Mouse (Mus musculus): ENCODE measurements around the gene Heyl. TPM values are rescaled to one million over a fixed set of nuclear protein-coding genes. Genes with fewer than 3 reads are reported as not detected.

Gene Heyl
- total and polyA plus RNA-seq, 3 experiments = 15.8 to 16.8 (median 16.5) TPM

DNA sequence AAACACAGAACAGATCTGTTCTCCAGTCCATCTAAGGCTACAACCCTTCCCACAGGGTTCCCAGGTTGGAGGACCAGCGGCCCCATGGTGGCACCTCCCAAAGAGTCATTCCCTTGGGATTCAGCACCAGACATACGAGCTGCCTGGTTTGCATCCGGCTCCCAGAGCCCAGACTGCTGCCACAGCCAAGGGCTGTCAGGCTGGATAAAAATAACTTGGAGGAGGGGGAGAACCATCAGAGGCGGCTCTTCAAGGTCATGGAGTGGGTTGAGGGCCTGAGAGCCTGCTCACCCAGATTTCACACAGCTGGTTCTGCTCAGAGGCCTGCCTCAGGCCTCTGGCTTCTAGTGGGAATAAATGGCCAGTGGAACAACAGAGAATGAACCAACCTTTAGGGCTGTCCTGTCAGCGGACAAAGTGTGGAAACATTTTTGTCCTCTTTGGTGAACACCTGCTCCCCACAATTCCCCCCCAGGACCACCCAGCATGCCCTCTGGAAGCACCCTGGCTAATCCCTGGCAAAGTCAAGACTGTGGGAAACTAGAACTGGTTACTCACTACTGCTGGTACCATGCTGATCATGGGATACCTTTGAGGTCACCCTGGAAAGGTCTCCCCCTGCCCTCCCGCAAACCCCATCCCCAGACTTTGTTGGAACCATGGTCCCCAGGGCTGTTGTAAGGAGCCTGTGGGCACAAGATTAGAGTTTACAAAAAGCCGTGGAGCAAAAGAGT, 14.0 kb downstream of the Heyl start:
- peak overlapping the region; percentile 83 for H3K27ac ChIP-seq
- no peak overlapping the region for H3K9ac ChIP-seq (ENCODE audit: low read depth, low read length)
- H3K36me3 ChIP-seq (ENCODE audit: control insufficient read depth, insufficient read depth, low read length) = peaks cover 6% of the 10 kb centered on the region; the same call in 1 of the 2 replicates
- TF ChIP-seq EP300 (IDR thresholded peaks at IDR 0.05; ENCODE audit: insufficient read depth, low read depth, low read length) (peak; percentile 48; the same call in 1 of the 2 replicates), POLR2A (IDR thresholded peaks at IDR 0.05; ENCODE audit: insufficient read depth, low read depth, low read length) (peak; percentile 19), CTCF (IDR thresholded peaks at IDR 0.05) (no peak)
- DNase-seq = peak; percentile 56 to 79
- intact Hi-C loops (cut with DNase I) = no loop called here
- H3K4me1 ChIP-seq (ENCODE audit: control insufficient read depth, insufficient read depth, low read length) = peaks cover 23% of the 10 kb centered on the region
- H3K4me3 ChIP-seq = no peak overlapping the region
- no peaks in the 10 kb centered on the region for H3K79me2 ChIP-seq (replicated peaks; ENCODE audit: control insufficient read depth, insufficient read depth, low read length)
- H3K27me3 ChIP-seq (ENCODE audit: control insufficient read depth, insufficient read depth, low read length) = no peaks in the 10 kb centered on the region
- 37% methylated on average over 7 of the region's 7 CpGs for WGBS

DNA sequence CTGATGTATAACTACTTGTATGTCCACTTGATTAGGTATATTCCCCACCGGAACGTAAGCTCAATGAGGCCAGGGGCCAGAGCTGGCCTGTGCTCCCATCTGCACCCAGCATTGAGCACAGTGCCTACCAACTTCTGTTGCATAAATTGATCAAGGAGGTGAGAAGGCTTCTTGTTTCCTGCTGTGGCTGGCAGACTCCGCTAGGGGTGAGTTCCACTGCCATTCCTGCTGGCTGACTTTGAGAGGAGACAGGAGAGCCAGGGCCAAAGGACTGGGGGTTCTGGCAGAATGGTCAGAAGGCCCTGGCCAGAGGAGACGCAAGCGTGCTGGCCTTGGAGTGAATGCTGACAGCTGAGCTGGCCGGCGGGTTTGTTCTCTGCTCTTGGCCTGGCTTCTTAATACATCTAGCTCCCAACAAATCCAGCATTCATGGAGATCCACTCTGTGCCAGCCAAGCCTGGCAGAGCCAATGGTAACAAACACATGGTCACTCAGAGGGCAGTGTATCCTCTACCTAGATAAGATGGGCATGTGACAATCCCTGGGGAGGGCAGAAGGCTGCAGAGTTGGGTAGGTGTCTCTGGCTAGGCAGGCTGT, 15.7 kb downstream of the Heyl start:
- peak; percentile 79 to 91 for DNase-seq
- peak overlapping the region; percentile 83 for H3K27ac ChIP-seq
- intact Hi-C loops (cut with DNase I) = no loop called here
- no peak overlapping the region for H3K9ac ChIP-seq (ENCODE audit: low read depth, low read length)
- no peaks in the 10 kb centered on the region for H3K79me2 ChIP-seq (replicated peaks; ENCODE audit: control insufficient read depth, insufficient read depth, low read length)
- WGBS = 30% methylated on average over 7 of the region's 7 CpGs
- H3K36me3 ChIP-seq (ENCODE audit: control insufficient read depth, insufficient read depth, low read length) = peaks cover 6% of the 10 kb centered on the region; the same call in 1 of the 2 replicates
- H3K27me3 ChIP-seq (ENCODE audit: control insufficient read depth, insufficient read depth, low read length) = no peaks in the 10 kb centered on the region
- H3K4me3 ChIP-seq = no peak overlapping the region
- TF ChIP-seq EP300 (IDR thresholded peaks at IDR 0.05; ENCODE audit: insufficient read depth, low read depth, low read length) = peak; percentile 75
- peak; percentile 34; the same call in 1 of the 2 replicates for TF ChIP-seq POLR2A (IDR thresholded peaks at IDR 0.05; ENCODE audit: insufficient read depth, low read depth, low read length)
- peak; percentile 60 for TF ChIP-seq CTCF (IDR thresholded peaks at IDR 0.05)
- H3K4me1 ChIP-seq (ENCODE audit: control insufficient read depth, insufficient read depth, low read length) = peaks cover 24% of the 10 kb centered on the region

DNA sequence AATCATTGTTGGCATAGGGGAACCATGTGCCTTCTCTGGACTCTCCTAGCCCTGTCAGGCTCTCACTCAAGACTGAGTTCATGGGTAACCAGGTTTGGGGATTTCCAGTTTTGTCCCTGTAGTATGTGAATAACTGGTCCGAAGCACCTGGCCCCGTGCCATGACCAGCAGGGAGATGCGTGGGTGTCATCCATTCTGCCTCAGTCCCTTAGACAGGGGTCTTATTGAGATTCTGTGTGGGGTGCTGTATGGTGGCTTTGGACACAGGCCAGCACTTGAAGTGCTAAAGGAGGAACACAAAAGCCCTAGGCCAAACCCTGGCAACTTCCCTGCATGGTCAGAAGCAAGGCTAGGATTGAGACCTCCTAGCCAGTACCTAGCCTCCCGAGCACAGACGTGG, 18.9 kb downstream of the Heyl start:
- Histone ChIP-seq H3K9ac (ENCODE audit: low read depth, low read length) (no peak overlapping the region), H3K27ac (no peak overlapping the region), H3K4me3 (no peak overlapping the region), H3K79me2 (replicated peaks; ENCODE audit: control insufficient read depth, insufficient read depth, low read length) (no peaks in the 10 kb centered on the region), H3K36me3 (ENCODE audit: control insufficient read depth, insufficient read depth, low read length) (peaks cover 6% of the 10 kb centered on the region; the same call in 1 of the 2 replicates), H3K27me3 (ENCODE audit: control insufficient read depth, insufficient read depth, low read length) (no peaks in the 10 kb centered on the region), H3K4me1 (ENCODE audit: control insufficient read depth, insufficient read depth, low read length) (peaks cover 18% of the 10 kb centered on the region)
- intact Hi-C loops (cut with DNase I) = loop anchor here (5.0 kb wide), 1 partner anchor 95 kb away; no protein-coding TSS in a partner anchor
- DNase-seq = no peak
- 55% methylated on average over 5 of the region's 5 CpGs for WGBS
- no peak for TF ChIP-seq POLR2A (IDR thresholded peaks at IDR 0.05; ENCODE audit: insufficient read depth, low read depth, low read length)
- no peak for TF ChIP-seq CTCF (IDR thresholded peaks at IDR 0.05)
- no peak for TF ChIP-seq EP300 (IDR thresholded peaks at IDR 0.05; ENCODE audit: insufficient read depth, low read depth, low read length)

DNA sequence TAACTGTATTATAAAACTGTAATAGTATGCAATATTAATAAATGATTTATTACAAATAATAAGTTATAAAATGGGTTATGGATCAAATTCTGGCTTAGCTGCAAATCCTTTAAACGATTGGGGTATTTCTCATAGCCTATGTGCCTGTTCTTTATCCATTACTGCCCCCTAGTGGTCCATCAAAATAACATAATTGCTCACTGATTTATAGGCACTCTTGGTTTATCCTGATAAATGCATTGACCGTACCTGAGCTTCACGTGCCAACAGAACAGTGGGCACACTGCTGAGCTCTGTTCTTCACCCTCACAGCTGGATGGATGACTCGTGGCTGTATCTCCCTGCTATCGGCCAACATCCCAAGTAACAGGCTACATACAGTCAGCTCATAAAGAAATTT, 21.3 kb downstream of the Heyl start:
- no peak overlapping the region for H3K27ac ChIP-seq
- H3K27me3 ChIP-seq (ENCODE audit: control insufficient read depth, insufficient read depth, low read length) = no peaks in the 10 kb centered on the region
- no peak overlapping the region for H3K4me3 ChIP-seq
- H3K4me1 ChIP-seq (ENCODE audit: control insufficient read depth, insufficient read depth, low read length) = peaks cover 5% of the 10 kb centered on the region
- intact Hi-C loops (cut with DNase I) = loop anchor here (1.0 to 5.0 kb wide), 2 partner anchors 35 to 97 kb away; no protein-coding TSS in a partner anchor
- TF ChIP-seq EP300 (IDR thresholded peaks at IDR 0.05; ENCODE audit: insufficient read depth, low read depth, low read length) (0 out of 2 replicates have a peak, but pooled peaks have one; percentile 22), POLR2A (IDR thresholded peaks at IDR 0.05; ENCODE audit: insufficient read depth, low read depth, low read length) (no peak), CTCF (IDR thresholded peaks at IDR 0.05) (peak; percentile 84)
- WGBS = 9% methylated on average over 5 of the region's 5 CpGs
- no peak for DNase-seq
- no peaks in the 10 kb centered on the region for H3K79me2 ChIP-seq (replicated peaks; ENCODE audit: control insufficient read depth, insufficient read depth, low read length)
- no peaks in the 10 kb centered on the region for H3K36me3 ChIP-seq (ENCODE audit: control insufficient read depth, insufficient read depth, low read length)
- no peak overlapping the region for H3K9ac ChIP-seq (ENCODE audit: low read depth, low read length)

DNA sequence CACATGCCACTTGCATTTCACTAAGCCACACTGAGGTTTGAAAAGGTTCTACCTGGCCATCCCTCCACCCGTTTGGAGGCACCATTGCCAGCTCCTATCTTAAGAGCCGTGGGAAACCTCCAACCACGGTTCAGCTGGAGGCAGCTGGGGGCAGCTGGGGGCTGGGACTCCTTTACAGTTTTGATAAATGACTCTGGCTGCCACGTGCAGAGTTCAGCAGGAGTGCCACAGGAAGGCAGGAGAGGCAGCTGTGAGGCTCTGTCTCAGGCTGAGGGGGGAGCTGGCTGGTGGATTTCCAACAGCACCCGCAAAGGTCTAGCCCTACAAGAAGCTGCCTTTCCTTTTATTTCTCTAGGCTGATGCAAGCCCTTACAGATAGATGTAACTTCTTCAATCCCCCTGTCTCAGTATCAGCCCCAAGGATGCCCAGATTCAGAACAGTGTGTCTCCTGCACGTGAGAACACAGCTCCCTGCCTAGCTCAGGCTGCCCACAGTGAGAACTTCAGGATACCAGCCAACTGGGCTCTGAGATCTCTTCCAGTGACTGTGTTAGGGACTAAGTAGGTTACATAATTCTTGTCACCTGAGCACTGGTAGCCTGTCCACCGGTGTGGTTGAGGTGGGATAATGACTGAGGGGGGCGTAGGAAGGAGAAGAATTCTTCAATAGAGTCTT, 26.9 kb downstream of the Heyl start:
- 26% methylated on average over 8 of the region's 8 CpGs for WGBS

More for the DNA sequence above, 26.9 kb downstream of the Heyl start:
- no peak overlapping the region for H3K9ac ChIP-seq (ENCODE audit: low read depth, low read length)
- H3K4me3 ChIP-seq = no peak overlapping the region
- no peaks in the 10 kb centered on the region for H3K4me1 ChIP-seq (ENCODE audit: control insufficient read depth, insufficient read depth, low read length)
- DNase-seq = no peak
- H3K27me3 ChIP-seq (ENCODE audit: control insufficient read depth, insufficient read depth, low read length) = no peaks in the 10 kb centered on the region
- no peak overlapping the region for H3K27ac ChIP-seq
- intact Hi-C loops (cut with DNase I) = no loop called here
- TF ChIP-seq POLR2A (IDR thresholded peaks at IDR 0.05; ENCODE audit: insufficient read depth, low read depth, low read length) (no peak), CTCF (IDR thresholded peaks at IDR 0.05) (no peak), EP300 (IDR thresholded peaks at IDR 0.05; ENCODE audit: insufficient read depth, low read depth, low read length) (no peak)
- H3K79me2 ChIP-seq (replicated peaks; ENCODE audit: control insufficient read depth, insufficient read depth, low read length) = no peaks in the 10 kb centered on the region
- no peaks in the 10 kb centered on the region for H3K36me3 ChIP-seq (ENCODE audit: control insufficient read depth, insufficient read depth, low read length)
